Mouse (Mus musculus) heart, adult 2 months (tissue): ENCODE measurements around the gene Bcas3. TPM values are rescaled to one million over a fixed set of nuclear protein-coding genes. Genes with fewer than 3 reads are reported as not detected.

ENCODE experiments used
- DNase-seq, 2 experiments: peaks; one replicate each; pipeline ENCODE4 v3.0.0; 2021
- H3K27ac ChIP-seq: fragments of 200-600 bp; 2 replicates; pipeline ENCODE4 v1.8.1; 2022
- H3K27me3 ChIP-seq: fragments of 200-500 bp; 2 replicates; pipeline ENCODE4 v1.6.1; 2012; ENCODE audit warnings: mild to moderate bottlenecking, low read length, inconsistent platforms, mixed read lengths; ENCODE audit not compliant: control insufficient read depth, insufficient read depth
- H3K36me3 ChIP-seq: fragments of 200-500 bp; 2 replicates; pipeline ENCODE4 v1.6.1; 2012; ENCODE audit warnings: low read length, inconsistent platforms; ENCODE audit not compliant: control insufficient read depth, insufficient read depth
- H3K4me1 ChIP-seq: fragments of 200-500 bp; 2 replicates; pipeline ENCODE4 v1.6.1; 2011; ENCODE audit warnings: low read length; ENCODE audit not compliant: control insufficient read depth, insufficient read depth
- H3K4me3 ChIP-seq: fragments of 200-600 bp; 2 replicates; pipeline ENCODE4 v1.8.1; 2022
- H3K79me2 ChIP-seq: fragments of 200-500 bp; replicated peaks from 2 replicates; pipeline ENCODE4 v1.6.1; 2012; ENCODE audit warnings: mild to moderate bottlenecking, inconsistent platforms, low read length, moderate library complexity, mixed read lengths; ENCODE audit not compliant: control insufficient read depth, insufficient read depth
- H3K9ac ChIP-seq: fragments of 200-500 bp; 2 replicates; pipeline ENCODE4 v1.6.1; 2012; ENCODE audit warnings: low read depth, mild to moderate bottlenecking, control low read depth, inconsistent platforms, low read length, mixed read lengths
- CTCF ChIP-seq: fragments of 200-600 bp; IDR thresholded peaks from 2 replicates; pipeline ENCODE4 v1.8.1; 2022; ENCODE audit warnings: antibody characterized with exemption, mild to moderate bottlenecking, moderate library complexity
- EP300 ChIP-seq: fragments of 200-500 bp; IDR thresholded peaks from 2 replicates; pipeline ENCODE4 v1.6.1; 2011; ENCODE audit warnings: low read depth, low read length, control low read depth; ENCODE audit not compliant: insufficient read depth
- POLR2A ChIP-seq: fragments of 200-500 bp; IDR thresholded peaks from 2 replicates; pipeline ENCODE4 v1.6.1; 2011; ENCODE audit warnings: mild to moderate bottlenecking, low read depth, low read length, control low read depth; ENCODE audit not compliant: insufficient read depth
- WGBS: fragments of 180-500 bp; shearing (Covaris S2); methylation state at CpG from one replicate; pipeline ENCODE4 v1.1.7; 2018; 5-methylcytosine and 5-hydroxymethylcytosine counted together
- intact Hi-C: fragments of 180-260 bp; cut with DNase I; formaldehyde crosslinking; loops from one replicate; pipeline ENCODE4 v1.15.1; 2025
- polyA plus RNA-seq: library from polyadenylated mRNA; depleted of rRNA; stranded (reverse); fragments of >200 nt; gene quantifications from 2 replicates; pipeline ENCODE4 v1.2.3, GENCODE M21; 2012
- total RNA-seq, 2 experiments: library from RNA; stranded (reverse); gene quantifications; 2 replicates each; pipeline ENCODE4 v1.2.3; 2021

The Bcas3 gene
- total and polyA plus RNA-seq, 3 experiments, result 26.6 to 40.4 (median 36.0) TPM

GRCm38 (mm10) chr11:85838424-85839257, 485.7 kb downstream of the Bcas3 start:
- intact Hi-C loops, result no loop called here
- WGBS, result 53% methylated on average over 20 of the region's 20 CpGs
- peak in 1 of 2 experiments; percentile 28 for DNase-seq
- peaks cover 16% of the 10 kb centered on the region for H3K27me3 ChIP-seq
- no peak overlapping the region for H3K4me3 ChIP-seq
- peak overlapping the region; percentile 53 for H3K27ac ChIP-seq
- TF ChIP-seq EP300 (no peak), POLR2A (no peak), CTCF (no peak)
- no peaks in the 10 kb centered on the region for H3K79me2 ChIP-seq
- no peaks in the 10 kb centered on the region for H3K36me3 ChIP-seq
- H3K9ac ChIP-seq, result peak overlapping the region; percentile 41
- H3K4me1 ChIP-seq, result peaks cover 2% of the 10 kb centered on the region

GRCm38 (mm10) chr11:85839258-85840030, 486.5 kb downstream of the Bcas3 start:
- TF ChIP-seq CTCF (no peak), EP300 (no peak), POLR2A (no peak)
- H3K27me3 ChIP-seq, result peaks cover 16% of the 10 kb centered on the region

GRCm38 (mm10) chr11:85840031-85840802, 487.2 kb downstream of the Bcas3 start:
- H3K27ac ChIP-seq, result peak overlapping the region; percentile 26
- H3K4me3 ChIP-seq, result no peak overlapping the region
- peak in 1 of 2 experiments; percentile 39 for DNase-seq
- TF ChIP-seq POLR2A (no peak), EP300 (no peak), CTCF (no peak)
- no peaks in the 10 kb centered on the region for H3K36me3 ChIP-seq
- H3K9ac ChIP-seq, result no peak overlapping the region
- 58% methylated on average over 27 of the region's 27 CpGs for WGBS
- peaks cover 16% of the 10 kb centered on the region for H3K27me3 ChIP-seq
- no peaks in the 10 kb centered on the region for H3K79me2 ChIP-seq
- intact Hi-C loops, result loop anchor here (5.0 kb wide), 2 partner anchors 323 to 458 kb away; no protein-coding TSS in a partner anchor
- H3K4me1 ChIP-seq, result peaks cover 2% of the 10 kb centered on the region

More at GRCm38 (mm10) chr11:85839258-85840030, 486.5 kb downstream of the Bcas3 start:
- no peaks in the 10 kb centered on the region for H3K79me2 ChIP-seq
- no peaks in the 10 kb centered on the region for H3K36me3 ChIP-seq
- H3K9ac ChIP-seq, result no peak overlapping the region
- H3K27ac ChIP-seq, result peak overlapping the region; percentile 16
- no peak overlapping the region for H3K4me3 ChIP-seq
- intact Hi-C loops, result loop anchor here (5.0 kb wide), 2 partner anchors 322 to 457 kb away; no protein-coding TSS in a partner anchor
- peak in 1 of 2 experiments; percentile 24 for DNase-seq
- H3K4me1 ChIP-seq, result peaks cover 2% of the 10 kb centered on the region
- 72% methylated on average over 7 of the region's 7 CpGs for WGBS

GRCm38 (mm10) chr11:85840803-85841145, 487.8 kb downstream of the Bcas3 start:
- intact Hi-C loops, result loop anchor here (5.0 kb wide), 2 partner anchors 323 to 458 kb away; no protein-coding TSS in a partner anchor
- Histone ChIP-seq H3K9ac (no peak overlapping the region), H3K27ac (peak overlapping the region; percentile 26), H3K36me3 (no peaks in the 10 kb centered on the region), H3K79me2 (no peaks in the 10 kb centered on the region), H3K4me3 (no peak overlapping the region), H3K4me1 (peaks cover 2% of the 10 kb centered on the region), H3K27me3 (peaks cover 15% of the 10 kb centered on the region)
- 42% methylated on average over 21 of the region's 21 CpGs for WGBS
- TF ChIP-seq EP300, result no peak
- TF ChIP-seq CTCF, result no peak
- no peak for TF ChIP-seq POLR2A
- no peak for DNase-seq

GRCm38 (mm10) chr11:85841211-85841681, 488.3 kb downstream of the Bcas3 start:
- no peak overlapping the region for H3K9ac ChIP-seq
- no peak for TF ChIP-seq POLR2A
- 0 out of 2 replicates have a peak, but pooled peaks have one; percentile 6 for TF ChIP-seq CTCF
- no peaks in the 10 kb centered on the region for H3K36me3 ChIP-seq
- peak overlapping the region; percentile 44; the same call in 1 of the 2 replicates for H3K4me3 ChIP-seq
- no peak overlapping the region; the same call in 1 of the 2 replicates for H3K27ac ChIP-seq
- peaks cover 2% of the 10 kb centered on the region for H3K4me1 ChIP-seq
- WGBS, result 49% methylated on average over 8 of the region's 8 CpGs
- peaks cover 13% of the 10 kb centered on the region for H3K27me3 ChIP-seq
- no peaks in the 10 kb centered on the region for H3K79me2 ChIP-seq
- intact Hi-C loops, result loop anchor here (5.0 kb wide), 2 partner anchors 324 to 459 kb away; no protein-coding TSS in a partner anchor
- DNase-seq, result no peak
